Mouse (Mus musculus) liver, postnatal 0 days (tissue): ENCODE measurements around the gene D830030K20Rik. TPM values are rescaled to one million over a fixed set of nuclear protein-coding genes. Genes with fewer than 3 reads are reported as not detected.
"Not testable (repeated sequence)": the region's sequence is repeated elsewhere in the genome, so short reads cannot be mapped to it uniquely, and the experiment has no call there.

Experiments used
- ATAC-seq: fragments of 200-750 bp; cut with Nextera tagmentation; 2 replicates; pipeline ENCODE4 v1.8.0; 2017; ENCODE audit warnings: mild to moderate bottlenecking, moderate library complexity
- DNase-seq: peaks from one replicate; pipeline ENCODE4 v3.0.0-alpha.2; 2016
- H3K27ac ChIP-seq: fragments of 300-500 bp; sonication (generic); 2 replicates; pipeline ENCODE4 v1.5.1; 2014; ENCODE audit warnings: antibody characterized with exemption, moderate library complexity, mild to moderate bottlenecking, low read depth
- H3K27me3 ChIP-seq: fragments of 300-500 bp; sonication (generic); 2 replicates; pipeline ENCODE4 v1.6.1; 2014; ENCODE audit warnings: low read length, control low read depth, mixed read lengths; ENCODE audit not compliant: insufficient read depth
- H3K36me3 ChIP-seq: fragments of 300-500 bp; sonication (generic); replicated peaks from 2 replicates; pipeline ENCODE4 v1.6.1; 2014; ENCODE audit warnings: mild to moderate bottlenecking, control low read depth, low read length, moderate library complexity, mixed read lengths; ENCODE audit not compliant: insufficient read depth
- H3K4me1 ChIP-seq: fragments of 300-500 bp; sonication (generic); 2 replicates; pipeline ENCODE4 v1.6.1; 2014; ENCODE audit warnings: antibody characterized with exemption, mild to moderate bottlenecking, control low read depth; ENCODE audit not compliant: insufficient read depth
- H3K4me2 ChIP-seq: fragments of 300-500 bp; sonication (generic); 2 replicates; pipeline ENCODE4 v1.6.1; 2014; ENCODE audit warnings: low read depth, mild to moderate bottlenecking, low read length, moderate library complexity, mixed read lengths
- H3K4me3 ChIP-seq: fragments of 300-500 bp; sonication (generic); 2 replicates; pipeline ENCODE4 v1.5.1; 2014; ENCODE audit warnings: low read depth, low read length
- H3K9ac ChIP-seq: fragments of 300-500 bp; sonication (generic); replicated peaks from 2 replicates; pipeline ENCODE4 v1.6.1; 2014; ENCODE audit warnings: mild to moderate bottlenecking, moderate library complexity
- H3K9me3 ChIP-seq: fragments of 300-500 bp; sonication (generic); 2 replicates; pipeline ENCODE4 v1.6.1; 2016; ENCODE audit warnings: mild to moderate bottlenecking, control low read depth, low read length, mixed read lengths
- CTCF ChIP-seq: sonication (generic); IDR thresholded peaks from 2 replicates; pipeline ENCODE4 v1.5.1; 2016; ENCODE audit warnings: antibody characterized with exemption, low read depth
- WGBS: fragments of 180-500 bp; shearing (Covaris S2); extraction: QIAGEN DNeasy Blood & Tissue Kit; methylation state at CpG from one replicate; pipeline ENCODE4 v1.1.7; 2014; ENCODE audit not compliant: insufficient replicate concordance; 5-methylcytosine and 5-hydroxymethylcytosine counted together
- polyA plus RNA-seq: library from polyadenylated mRNA; unstranded; fragments of >200 nt; fragmentation: Nextera tagmentation; extraction: Ambion mirVana; gene quantifications from 2 replicates; pipeline ENCODE4 v1.2.1, GENCODE M21; 2015

D830030K20Rik gene
- polyA plus RNA-seq, result 0.46 and 0.58 TPM in 2 replicates

GRCm38 (mm10) chr14:3208272-3209152 lies at the start of gene D830030K20Rik:
Gene D830030K20Rik, plus strand, starts transcription at chr14:3208488.
- not testable (repeated sequence) for H3K9me3 ChIP-seq, H3K9ac ChIP-seq, H3K4me3 ChIP-seq, H3K27ac ChIP-seq, H3K27me3 ChIP-seq, H3K4me1 ChIP-seq, H3K4me2 ChIP-seq, H3K36me3 ChIP-seq, ATAC-seq
- 1% methylated on average over 19 of the region's 62 CpGs for WGBS
- peak; percentile 12 for DNase-seq

DNA sequence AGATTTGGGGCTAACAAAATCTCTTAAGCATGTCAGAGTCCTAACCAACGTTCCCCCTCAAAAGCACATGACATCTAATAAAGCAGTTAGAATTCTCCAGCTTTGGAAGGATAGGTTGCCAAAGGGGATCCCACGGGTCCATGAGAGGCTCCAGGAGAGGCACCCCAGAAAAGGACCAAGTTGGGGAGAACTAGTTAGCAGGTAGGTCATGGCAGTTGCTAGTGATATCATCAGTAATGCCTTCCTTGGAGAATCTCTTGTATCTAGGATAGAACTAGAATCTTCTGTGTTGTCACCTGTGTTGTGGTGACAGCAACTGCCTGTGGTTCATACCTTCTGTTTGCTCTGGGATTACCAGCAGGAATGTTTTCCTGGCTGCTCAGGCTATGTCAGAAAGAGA lies 20.3 kb upstream of the D830030K20Rik start, which contains the start of gene Gm5795:
TSS of gene Gm5795 (plus strand) at position 301 of the 400 bp plus-strand sequence.
- not testable (repeated sequence) for H3K9me3 ChIP-seq, ATAC-seq, H3K4me2 ChIP-seq, DNase-seq, H3K27ac ChIP-seq, H3K36me3 ChIP-seq, H3K4me3 ChIP-seq, H3K27me3 ChIP-seq, H3K9ac ChIP-seq, H3K4me1 ChIP-seq
- WGBS, result no CpG with 5 or more reads among the region's 2 CpGs

DNA sequence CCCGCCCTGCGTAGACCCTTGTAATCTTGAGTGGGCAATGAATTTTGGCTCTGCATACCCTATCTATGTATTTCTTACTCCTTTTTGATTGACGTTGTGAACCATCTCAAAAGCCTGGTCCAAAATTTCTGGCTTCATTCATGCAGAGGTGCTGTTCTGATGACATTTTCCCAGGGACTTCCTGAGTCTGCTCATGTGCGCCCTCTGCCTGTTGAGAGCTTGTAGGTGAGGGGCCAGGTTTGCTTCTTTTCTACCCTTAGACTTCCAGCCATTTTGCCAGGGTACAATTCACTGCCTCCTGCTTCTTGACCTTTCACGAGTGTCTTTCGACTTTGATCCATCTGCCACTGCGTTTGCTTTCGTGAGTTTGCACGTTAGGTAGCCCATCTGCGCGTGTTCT lies 1.1 kb downstream of the D830030K20Rik start:
- not testable (repeated sequence) for H3K4me3 ChIP-seq, H3K36me3 ChIP-seq, ATAC-seq, H3K27me3 ChIP-seq, H3K4me2 ChIP-seq, H3K9ac ChIP-seq, H3K4me1 ChIP-seq, H3K9me3 ChIP-seq, H3K27ac ChIP-seq
- peak; percentile 32 for TF ChIP-seq CTCF
- WGBS, result 14% methylated on average over 9 of the region's 11 CpGs
- DNase-seq, result peak; percentile 8

DNA sequence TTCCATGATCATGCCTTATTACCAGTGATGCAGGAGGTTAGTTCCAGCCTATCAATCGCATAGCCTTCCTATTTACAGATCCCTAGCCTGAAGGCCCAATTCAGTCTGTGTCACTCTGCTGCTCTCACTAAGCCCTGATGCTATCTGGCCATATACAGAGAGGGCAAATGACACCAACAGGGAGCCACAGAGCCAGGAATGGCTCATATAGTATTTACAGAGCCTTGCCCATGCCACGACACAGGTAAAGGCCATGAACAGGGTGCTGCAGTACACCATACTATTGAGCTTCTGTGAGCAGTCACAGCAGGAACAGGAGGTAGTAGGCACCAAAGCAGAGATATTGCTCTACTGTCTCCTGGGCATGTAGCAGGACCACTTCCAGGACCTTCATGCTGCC lies 54.2 kb downstream of the D830030K20Rik start:
- not testable (repeated sequence) for H3K36me3 ChIP-seq, DNase-seq, H3K27ac ChIP-seq, H3K4me2 ChIP-seq, H3K9me3 ChIP-seq, H3K4me3 ChIP-seq, ATAC-seq, H3K4me1 ChIP-seq, H3K9ac ChIP-seq, H3K27me3 ChIP-seq
- 85% methylated on average over 2 of the region's 2 CpGs for WGBS

Other genes starting within 250 kb of the D830030K20Rik start
- not detected in 2 replicates for gene Gm2888, start 178.5 kb upstream of the D830030K20Rik start, polyA plus RNA-seq
- 0.14 TPM in 1 of 2 replicates, not detected in the other for gene Gm2897, start 159.2 kb upstream of the D830030K20Rik start, polyA plus RNA-seq
- gene Gm10340, start 74.5 kb upstream of the D830030K20Rik start, polyA plus RNA-seq, result not detected in 2 replicates
- not detected in 2 replicates for gene Gm5795, start 20.2 kb upstream of the D830030K20Rik start, polyA plus RNA-seq
- gene Gm2956, start 124.1 kb downstream of the D830030K20Rik start, polyA plus RNA-seq, result not detected in 2 replicates
- gene Gm10413, start 186.6 kb downstream of the D830030K20Rik start, polyA plus RNA-seq, result not detected in 2 replicates
- not detected in 2 replicates for gene Gm10409, start 204.1 kb downstream of the D830030K20Rik start, polyA plus RNA-seq
- gene Gm3005, start 219.6 kb downstream of the D830030K20Rik start, polyA plus RNA-seq, result not detected in 2 replicates
- gene Gm10408, start 240.9 kb downstream of the D830030K20Rik start, polyA plus RNA-seq, result not detected in 2 replicates